Mouse (Mus musculus) kidney, embryonic 16.5 days (tissue): ENCODE results near the gene Traf3. TPM values are rescaled to one million over a fixed set of nuclear protein-coding genes. Genes with fewer than 3 reads are reported as not detected.

ENCODE experiments used
- ATAC-seq: fragments of 200-750 bp; cut with Nextera tagmentation; 2 replicates; pipeline ENCODE4 v1.8.0; 2017; ENCODE audit warnings: moderate TSS enrichment; ENCODE audit not compliant: low FRiP score, low TSS enrichment
- H3K27ac ChIP-seq: fragments of 300-500 bp; sonication (generic); 2 replicates; pipeline ENCODE4 v1.5.1; 2014; ENCODE audit warnings: low read length
- H3K27me3 ChIP-seq: fragments of 300-500 bp; sonication (generic); 2 replicates; pipeline ENCODE4 v1.6.1; 2014; ENCODE audit warnings: low read length, control low read depth, mixed read lengths; ENCODE audit not compliant: insufficient read depth
- H3K36me3 ChIP-seq: fragments of 300-500 bp; sonication (generic); 2 replicates; pipeline ENCODE4 v1.6.1; 2014; ENCODE audit warnings: low read length, control low read depth, mixed read lengths; ENCODE audit not compliant: insufficient read depth
- H3K4me1 ChIP-seq: fragments of 300-500 bp; sonication (generic); 2 replicates; pipeline ENCODE4 v1.6.1; 2014; ENCODE audit warnings: low read length, control low read depth, mixed read lengths; ENCODE audit not compliant: insufficient read depth
- H3K4me2 ChIP-seq: fragments of 300-500 bp; sonication (generic); replicated peaks from 2 replicates; pipeline ENCODE4 v1.6.1; 2014; ENCODE audit warnings: low read depth, low read length
- H3K4me3 ChIP-seq: fragments of 300-500 bp; sonication (generic); 2 replicates; pipeline ENCODE4 v1.5.1; 2014; ENCODE audit warnings: mild to moderate bottlenecking, low read length
- H3K9ac ChIP-seq: fragments of 300-500 bp; sonication (generic); replicated peaks from 2 replicates; pipeline ENCODE4 v1.6.1; 2014; ENCODE audit warnings: low read length
- H3K9me3 ChIP-seq: fragments of 300-500 bp; sonication (generic); 2 replicates; pipeline ENCODE4 v1.6.1; 2016; ENCODE audit warnings: low read length, control low read depth
- WGBS: fragments of 180-500 bp; shearing (Covaris S2); extraction: QIAGEN DNeasy Blood & Tissue Kit; methylation state at CpG from one replicate; pipeline ENCODE4 v1.1.7; 2014; 5-methylcytosine and 5-hydroxymethylcytosine counted together
- polyA plus RNA-seq: library from polyadenylated mRNA; unstranded; fragments of >200 nt; fragmentation: Nextera tagmentation; extraction: Ambion mirVana; gene quantifications from 2 replicates; pipeline ENCODE4 v1.2.1, GENCODE M21; 2015

Gene Traf3
- polyA plus RNA-seq, 1 experiment from 2014 or later = 8.9 TPM

- 69% methylated on average over 10 of the region's 10 CpGs for WGBS
- H3K4me2 ChIP-seq = no peak overlapping the region
- H3K4me1 ChIP-seq = peaks cover 2% of the 10 kb centered on the region; the same call in 1 of the 2 replicates
- no peak for ATAC-seq
- no peaks in the 10 kb centered on the region for H3K27me3 ChIP-seq
- no peak overlapping the region for H3K4me3 ChIP-seq
- no peak overlapping the region for H3K27ac ChIP-seq
- no peak overlapping the region for H3K9ac ChIP-seq
- no peaks in the 10 kb centered on the region; the same call in 1 of the 2 replicates for H3K9me3 ChIP-seq
- H3K36me3 ChIP-seq = peaks cover 31% of the 10 kb centered on the region
Measured at GRCm38 (mm10) chr12:111225197-111225780, 59.1 kb downstream of the Traf3 start.

GRCm38 (mm10) chr12:111227410-111227809 is 61.2 kb downstream of the Traf3 start:
- H3K27me3 ChIP-seq = no peaks in the 10 kb centered on the region
- H3K4me1 ChIP-seq = peaks cover 2% of the 10 kb centered on the region; the same call in 1 of the 2 replicates
- no peak for ATAC-seq
- peaks cover 13% of the 10 kb centered on the region for H3K36me3 ChIP-seq
- 76% methylated on average over 4 of the region's 4 CpGs for WGBS
- no peak overlapping the region for H3K4me2 ChIP-seq
- H3K27ac ChIP-seq = no peak overlapping the region
- no peak overlapping the region for H3K9ac ChIP-seq
- no peak overlapping the region for H3K4me3 ChIP-seq
- no peaks in the 10 kb centered on the region for H3K9me3 ChIP-seq

GRCm38 (mm10) chr12:111228488-111228887 is 62.3 kb downstream of the Traf3 start:
- Histone ChIP-seq H3K27ac (no peak overlapping the region), H3K4me2 (no peak overlapping the region), H3K27me3 (no peaks in the 10 kb centered on the region), H3K36me3 (peaks cover 5% of the 10 kb centered on the region; the same call in 1 of the 2 replicates), H3K9me3 (no peaks in the 10 kb centered on the region), H3K4me3 (no peak overlapping the region), H3K9ac (no peak overlapping the region), H3K4me1 (peaks cover 2% of the 10 kb centered on the region; the same call in 1 of the 2 replicates)
- 96% methylated on average over 5 of the region's 5 CpGs for WGBS
- ATAC-seq = no peak

GRCm38 (mm10) chr12:111230793-111231192 is 64.6 kb downstream of the Traf3 start:
- Histone ChIP-seq H3K27ac (no peak overlapping the region), H3K36me3 (peaks cover 8% of the 10 kb centered on the region; the same call in 1 of the 2 replicates), H3K4me3 (no peak overlapping the region), H3K27me3 (no peaks in the 10 kb centered on the region), H3K9ac (no peak overlapping the region), H3K4me1 (no peaks in the 10 kb centered on the region), H3K4me2 (no peak overlapping the region), H3K9me3 (no peaks in the 10 kb centered on the region)
- WGBS = 94% methylated on average over 2 of the region's 2 CpGs
- no peak for ATAC-seq

GRCm38 (mm10) chr12:111233798-111234197 is 67.6 kb downstream of the Traf3 start:
- no peaks in the 10 kb centered on the region for H3K9me3 ChIP-seq
- WGBS = 87% methylated on average over 4 of the region's 4 CpGs
- H3K27me3 ChIP-seq = no peaks in the 10 kb centered on the region
- H3K9ac ChIP-seq = no peak overlapping the region
- H3K4me2 ChIP-seq = no peak overlapping the region
- H3K36me3 ChIP-seq = peaks cover 3% of the 10 kb centered on the region; the same call in 1 of the 2 replicates
- no peak overlapping the region for H3K4me3 ChIP-seq
- ATAC-seq = no peak
- H3K4me1 ChIP-seq = peaks cover 12% of the 10 kb centered on the region
- H3K27ac ChIP-seq = no peak overlapping the region

- Histone ChIP-seq H3K9me3 (no peaks in the 10 kb centered on the region), H3K4me1 (peaks cover 16% of the 10 kb centered on the region), H3K27ac (no peak overlapping the region), H3K9ac (no peak overlapping the region), H3K4me3 (no peak overlapping the region), H3K4me2 (no peak overlapping the region), H3K27me3 (no peaks in the 10 kb centered on the region), H3K36me3 (peaks cover 3% of the 10 kb centered on the region; the same call in 1 of the 2 replicates)
- ATAC-seq = no peak
- WGBS = 86% methylated on average over 9 of the region's 9 CpGs
Measured at GRCm38 (mm10) chr12:111234383-111234782, 68.2 kb downstream of the Traf3 start.

- no peak for ATAC-seq
- Histone ChIP-seq H3K36me3 (peaks cover 3% of the 10 kb centered on the region; the same call in 1 of the 2 replicates), H3K27ac (no peak overlapping the region), H3K9ac (no peak overlapping the region), H3K27me3 (no peaks in the 10 kb centered on the region), H3K4me1 (peaks cover 22% of the 10 kb centered on the region), H3K4me2 (no peak overlapping the region), H3K4me3 (no peak overlapping the region), H3K9me3 (no peaks in the 10 kb centered on the region)
- 87% methylated on average over 6 of the region's 6 CpGs for WGBS
Measured at GRCm38 (mm10) chr12:111235631-111236030, 69.5 kb downstream of the Traf3 start.

GRCm38 (mm10) chr12:111237611-111238188 is 71.5 kb downstream of the Traf3 start:
- Histone ChIP-seq H3K4me1 (peaks cover 22% of the 10 kb centered on the region), H3K9ac (no peak overlapping the region), H3K4me2 (no peak overlapping the region), H3K9me3 (no peaks in the 10 kb centered on the region), H3K36me3 (peaks cover 3% of the 10 kb centered on the region; the same call in 1 of the 2 replicates), H3K27ac (peak overlapping the region; percentile 76), H3K27me3 (no peaks in the 10 kb centered on the region), H3K4me3 (no peak overlapping the region)
- ATAC-seq = peak; percentile 58; the same call in 1 of the 2 replicates
- 63% methylated on average over 16 of the region's 16 CpGs for WGBS

- H3K27me3 ChIP-seq = no peaks in the 10 kb centered on the region
- no peak for ATAC-seq
- peak overlapping the region; percentile 76 for H3K27ac ChIP-seq
- H3K4me2 ChIP-seq = no peak overlapping the region
- H3K36me3 ChIP-seq = peaks cover 3% of the 10 kb centered on the region; the same call in 1 of the 2 replicates
- WGBS = 89% methylated on average over 5 of the region's 5 CpGs
- no peak overlapping the region for H3K9ac ChIP-seq
- peaks cover 22% of the 10 kb centered on the region for H3K4me1 ChIP-seq
- H3K4me3 ChIP-seq = no peak overlapping the region
- no peaks in the 10 kb centered on the region for H3K9me3 ChIP-seq
Measured at GRCm38 (mm10) chr12:111238345-111238744, 72.2 kb downstream of the Traf3 start.

GRCm38 (mm10) chr12:111238778-111239177 is 72.6 kb downstream of the Traf3 start:
- 28% methylated on average over 4 of the region's 4 CpGs for WGBS
- Histone ChIP-seq H3K9ac (no peak overlapping the region), H3K4me3 (no peak overlapping the region), H3K4me2 (no peak overlapping the region), H3K36me3 (peaks cover 5% of the 10 kb centered on the region; the same call in 1 of the 2 replicates), H3K27ac (peak overlapping the region; percentile 76), H3K9me3 (no peaks in the 10 kb centered on the region), H3K4me1 (peaks cover 22% of the 10 kb centered on the region), H3K27me3 (no peaks in the 10 kb centered on the region)
- 0 out of 2 replicates have a peak, but pooled peaks have one; percentile 67 for ATAC-seq
